18 mouse cellular contexts compared by ENCODE assay signal in the genomic region with DNA sequence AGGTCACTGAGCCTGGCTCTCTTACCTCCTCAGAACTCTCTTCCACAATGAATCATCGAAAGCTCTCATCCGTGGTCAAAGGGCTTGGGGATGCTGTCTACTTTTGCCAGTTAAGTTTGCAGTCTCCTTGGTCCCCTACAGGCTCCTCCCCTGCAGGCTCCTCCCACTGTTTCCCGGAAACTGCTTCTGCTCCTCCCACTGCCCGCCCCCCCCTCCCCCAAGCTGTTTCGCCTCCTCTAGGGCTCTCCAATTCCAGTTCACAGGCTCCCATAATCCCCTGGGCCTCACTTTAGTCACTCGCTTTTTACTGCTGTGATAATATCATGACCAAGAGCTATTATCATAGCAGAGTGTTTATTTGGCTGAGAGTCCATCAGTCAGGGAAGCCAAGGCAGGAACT.
"Had no signal": no experiment of that assay in that cellular context is flagged by ENCODE, and none has a peak within 500 bp of the region (broad histone marks: within the 10 kb centered on the region; RNA-seq: fewer than 3 reads in every experiment).

No protein-coding gene starts in this region.

- H3K4me2 ChIP-seq: kidney, embryonic 15.5 days; liver, embryonic 13.5 days; midbrain, embryonic 11.5 days; midbrain, embryonic 15.5 days had no signal

- H3K9ac ChIP-seq: kidney, embryonic 15.5 days; liver, embryonic 13.5 days; midbrain, embryonic 15.5 days had no signal

- DNase-seq: kidney, adult 8-10 months; kidney, postnatal 10 days; kidney, postnatal 36 days; layer of hippocampus, postnatal 36 days; liver, embryonic 13.5 days; lung, adult 2 months; lung, postnatal 14 days; lung, postnatal 4 days; right cerebral cortex, postnatal 4 days; thymus, adult 2 months; thymus, postnatal 14 days; thymus, postnatal 4 days had no signal

- H3K27me3 ChIP-seq: kidney, embryonic 15.5 days; liver, embryonic 13.5 days had no signal

- ATAC-seq: midbrain, embryonic 15.5 days had no signal

- H3K27ac ChIP-seq: kidney, embryonic 15.5 days; left cerebral cortex, adult 2 months; liver, embryonic 13.5 days; midbrain, embryonic 15.5 days; stomach, postnatal 0 days had no signal

- H3K4me3 ChIP-seq: kidney, embryonic 15.5 days; left cerebral cortex, adult 2 months; liver, embryonic 13.5 days; midbrain, embryonic 15.5 days; myocyte had no signal

- H3K9me3 ChIP-seq: kidney, embryonic 15.5 days; liver, embryonic 13.5 days; midbrain, embryonic 15.5 days had no signal

- H3K36me3 ChIP-seq: kidney, embryonic 15.5 days; liver, embryonic 13.5 days; midbrain, embryonic 15.5 days had no signal
